Mouse (Mus musculus): Measurements from ENCODE around the gene Derl3. TPM values are rescaled to one million over a fixed set of nuclear protein-coding genes. Genes with fewer than 3 reads are reported as not detected.
A peak's percentile ranks its signal among the peaks of the same experiment; 100 is the strongest.

Gene Derl3
- total and polyA plus RNA-seq, 3 experiments, result 13.1 to 36.6 (median 36.2) TPM

GRCm38 (mm10) chr10:75895730-75896129, 2.5 kb downstream of the Derl3 start (continued):
- TF ChIP-seq NRF1 (IDR thresholded peaks at IDR 0.05; ENCODE audit: low read depth, low read length), result no peak
- 0 out of 2 replicates have a peak, but pooled peaks have one; percentile 21 for TF ChIP-seq MEF2A (IDR thresholded peaks at IDR 0.05; ENCODE audit: borderline replicate concordance, low read depth, low read length)
- TF ChIP-seq MAZ (IDR thresholded peaks at IDR 0.05; ENCODE audit: low read depth, low read length), result 0 out of 2 replicates have a peak, but pooled peaks have one; percentile 83
- no peak for TF ChIP-seq SMC3 (IDR thresholded peaks at IDR 0.05; ENCODE audit: low read depth, low read length)
- TF ChIP-seq E2F4 (IDR thresholded peaks at IDR 0.05; ENCODE audit: insufficient replicate concordance, low read depth, low read length), result no peak
- TF ChIP-seq TCF12 (IDR thresholded peaks at IDR 0.05; ENCODE audit: low read depth, low read length), result peak; percentile 61; the same call in 1 of the 2 replicates
- no peak for TF ChIP-seq ZMIZ1 (IDR thresholded peaks at IDR 0.05; ENCODE audit: low read depth, low read length)
- peak; percentile 68; the same call in 1 of the 2 replicates for TF ChIP-seq BHLHE40 (IDR thresholded peaks at IDR 0.05; ENCODE audit: low read depth, low read length)
- TF ChIP-seq JUN (IDR thresholded peaks at IDR 0.05; ENCODE audit: insufficient read depth, low read depth, low read length), result peak; percentile 61
- TF ChIP-seq POLR2A (IDR thresholded peaks at IDR 0.05; ENCODE audit: low read depth, low read length), result no peak
- peak in 1 of 2 experiments; percentile 45; a peak in 2 of 4 replicates for TF ChIP-seq CTCF (conservative IDR thresholded peaks at IDR 0.05 in 1 of 2, IDR thresholded peaks at IDR 0.05 in 1 of 2; ENCODE audit: low read depth in 2 of 2, low read length in 2 of 2)
- no peak for TF ChIP-seq HCFC1 (IDR thresholded peaks at IDR 0.05; ENCODE audit: low read depth, low read length)
- no peak for TF ChIP-seq TBP (conservative IDR thresholded peaks at IDR 0.05; ENCODE audit: low read depth, low read length)
- peak; percentile 43 for TF ChIP-seq RAD21 (IDR thresholded peaks at IDR 0.05; ENCODE audit: low read depth, low read length)
- 0 out of 2 replicates have a peak, but pooled peaks have one; percentile 36 for TF ChIP-seq UBTF (IDR thresholded peaks at IDR 0.05; ENCODE audit: low read depth, low read length)
- no peak for TF ChIP-seq USF2 (conservative IDR thresholded peaks at IDR 0.05; ENCODE audit: low read depth, low read length)
- TF ChIP-seq MAFK (IDR thresholded peaks at IDR 0.05; ENCODE audit: insufficient replicate concordance, low read length), result no peak
- TF ChIP-seq IRF4 (IDR thresholded peaks at IDR 0.05; ENCODE audit: low read depth, low read length), result peak; percentile 96

DNA sequence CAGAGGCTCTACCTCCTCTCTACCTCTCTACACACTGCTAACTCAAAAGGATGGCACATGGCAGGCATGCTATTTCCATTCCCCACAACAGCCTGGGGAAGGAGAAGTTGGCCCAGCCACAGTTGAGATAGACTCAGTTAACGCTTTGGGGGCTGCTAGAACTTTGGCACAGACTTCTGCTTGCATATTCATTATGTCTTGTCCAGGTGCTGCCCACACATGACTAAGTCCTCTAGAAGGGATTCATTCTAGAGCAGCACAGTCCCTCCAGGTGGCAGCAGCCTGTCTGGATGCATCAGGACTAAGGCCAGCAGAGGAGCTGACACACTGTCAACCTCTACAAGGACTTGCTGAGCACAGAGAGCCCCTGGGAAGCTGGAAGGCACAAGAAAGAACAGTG, 3.0 kb downstream of the Derl3 start:
- Histone ChIP-seq H3K9me3 (replicated peaks; ENCODE audit: low read length) (no peaks in the 10 kb centered on the region), H3K4me3 (replicated peaks in 1 of 3; ENCODE audit: low read depth in 2 of 3, low read length in 2 of 3, poor library complexity in 1 of 3) (peak overlapping the region in 1 of 3 experiments; percentile 28), H3K27ac (ENCODE audit: insufficient read depth, low read depth) (peak overlapping the region; percentile 99), H3K4me2 (ENCODE audit: insufficient read depth, low read depth, poor library complexity, severe bottlenecking) (peak overlapping the region; percentile 76; the same call in 1 of the 2 replicates), H3K79me2 (replicated peaks; ENCODE audit: control insufficient read depth, extremely low read depth, insufficient read depth, poor library complexity, severe bottlenecking) (no peaks in the 10 kb centered on the region; the same call in 1 of the 2 replicates), H3K27me3 (replicated peaks) (no peaks in the 10 kb centered on the region), H3K4me1 (ENCODE audit: control insufficient read depth in 1 of 2, insufficient read depth in 2 of 2) (peaks cover 33 to 70% of the 10 kb centered on the region in 2 experiments), H3K9ac (ENCODE audit: insufficient read depth, low read depth) (no peak overlapping the region), H3K36me3 (replicated peaks in 1 of 2; ENCODE audit: control insufficient read depth in 1 of 2, insufficient read depth in 1 of 2, low read length in 1 of 2) (peaks cover 19 to 72% of the 10 kb centered on the region in 2 experiments)
- dilution Hi-C loops (cut with MboI; ENCODE audit: extremely low pct_ligation_motif_present, extremely low pct_unique_long_range_greater_than_20kb, low sequenced_read_pairs) (no loop called here), in situ Hi-C loops (cut with MboI; ENCODE audit: low pct_ligation_motif_present, low pct_unique_long_range_greater_than_20kb, low sequenced_read_pairs) (loop anchor here (5.0 kb wide), 1 partner anchor 41 kb away; the partner anchor contains the start of gene Mmp11)
- peak; percentile 76 for DNase-seq (ENCODE audit: extremely low read depth)
- TF ChIP-seq ETS1 (conservative IDR thresholded peaks at IDR 0.05; ENCODE audit: low read depth, low read length) (peak; percentile 37; the same call in 1 of the 2 replicates), USF2 (conservative IDR thresholded peaks at IDR 0.05; ENCODE audit: low read depth, low read length) (no peak), ZC3H11A (IDR thresholded peaks at IDR 0.05; ENCODE audit: low read depth, low read length) (no peak), MAX (IDR thresholded peaks at IDR 0.05; ENCODE audit: low read length) (peak; percentile 31; the same call in 1 of the 2 replicates), MEF2A (IDR thresholded peaks at IDR 0.05; ENCODE audit: borderline replicate concordance, low read depth, low read length) (no peak; the same call in 1 of the 2 replicates), USF1 (IDR thresholded peaks at IDR 0.05; ENCODE audit: low read depth, low read length) (no peak), CHD1 (IDR thresholded peaks at IDR 0.05; ENCODE audit: low read depth, low read length) (no peak), POLR2AphosphoS2 (IDR thresholded peaks at IDR 0.05; ENCODE audit: low read depth, low read length) (no peak), IRF4 (IDR thresholded peaks at IDR 0.05; ENCODE audit: low read depth, low read length) (no peak; the same call in 1 of the 2 replicates), BHLHE40 (IDR thresholded peaks at IDR 0.05; ENCODE audit: low read depth, low read length) (peak; percentile 68; the same call in 1 of the 2 replicates), PAX5 (IDR thresholded peaks at IDR 0.05; ENCODE audit: low read length) (no peak), MXI1 (IDR thresholded peaks at IDR 0.05; ENCODE audit: low read depth, low read length) (peak; percentile 34; the same call in 1 of the 2 replicates), ZMIZ1 (IDR thresholded peaks at IDR 0.05; ENCODE audit: low read depth, low read length) (no peak), POLR2A (IDR thresholded peaks at IDR 0.05; ENCODE audit: low read depth, low read length) (no peak), ZNF384 (IDR thresholded peaks at IDR 0.05; ENCODE audit: low read depth, low read length) (no peak), TBP (conservative IDR thresholded peaks at IDR 0.05; ENCODE audit: low read depth, low read length) (no peak), RAD21 (IDR thresholded peaks at IDR 0.05; ENCODE audit: low read depth, low read length) (peak; percentile 29), EP300 (IDR thresholded peaks at IDR 0.05; ENCODE audit: low read length) (peak; percentile 19; the same call in 1 of the 2 replicates), MAZ (IDR thresholded peaks at IDR 0.05; ENCODE audit: low read depth, low read length) (peak; percentile 67; the same call in 1 of the 2 replicates), RCOR1 (conservative IDR thresholded peaks at IDR 0.05; ENCODE audit: low read depth, low read length) (no peak), KAT2A (IDR thresholded peaks at IDR 0.05; ENCODE audit: insufficient replicate concordance, low read length) (no peak), JUND (conservative IDR thresholded peaks at IDR 0.05; ENCODE audit: low read depth, low read length) (no peak), HCFC1 (IDR thresholded peaks at IDR 0.05; ENCODE audit: low read depth, low read length) (no peak), SMC3 (IDR thresholded peaks at IDR 0.05; ENCODE audit: low read depth, low read length) (peak; percentile 46; the same call in 1 of the 2 replicates), TCF12 (IDR thresholded peaks at IDR 0.05; ENCODE audit: low read depth, low read length) (peak; percentile 69), CHD2 (IDR thresholded peaks at IDR 0.05; ENCODE audit: low read length) (no peak), CTCF (conservative IDR thresholded peaks at IDR 0.05 in 1 of 2, IDR thresholded peaks at IDR 0.05 in 1 of 2; ENCODE audit: low read depth in 2 of 2, low read length in 2 of 2) (peak in 1 of 2 experiments; percentile 57; a peak in 2 of 4 replicates), UBTF (IDR thresholded peaks at IDR 0.05; ENCODE audit: low read depth, low read length) (no peak), NELFE (IDR thresholded peaks at IDR 0.05; ENCODE audit: low read depth, low read length) (no peak)

Measured in CH12.LX (cell line).